Mouse (Mus musculus) small intestine, adult 2 months (tissue): ENCODE results near the gene Enoph1.

Source experiments
- CTCF ChIP-seq: fragments of 200-500 bp; IDR thresholded peaks from 2 replicates; pipeline ENCODE4 v1.5.1; 2012; ENCODE audit warnings: low read depth, mild to moderate bottlenecking, control low read depth, inconsistent platforms, low read length, moderate library complexity, mixed read lengths; ENCODE audit not compliant: insufficient replicate concordance, insufficient read length; ENCODE audit errors: extremely low read depth
- POLR2A ChIP-seq: fragments of 200-500 bp; IDR thresholded peaks from 2 replicates; pipeline ENCODE4 v1.6.1; 2012; ENCODE audit warnings: low read depth, mild to moderate bottlenecking, control low read depth, inconsistent platforms, low read length, moderate library complexity

- TF ChIP-seq POLR2A (no peak), CTCF (no peak)
These were observed 27.8 kb downstream of the Enoph1 start for GRCm38 (mm10) chr5:100067579-100067978.
